Comparison of ENCODE assay signal across 8 mouse cellular contexts in the genomic region with DNA sequence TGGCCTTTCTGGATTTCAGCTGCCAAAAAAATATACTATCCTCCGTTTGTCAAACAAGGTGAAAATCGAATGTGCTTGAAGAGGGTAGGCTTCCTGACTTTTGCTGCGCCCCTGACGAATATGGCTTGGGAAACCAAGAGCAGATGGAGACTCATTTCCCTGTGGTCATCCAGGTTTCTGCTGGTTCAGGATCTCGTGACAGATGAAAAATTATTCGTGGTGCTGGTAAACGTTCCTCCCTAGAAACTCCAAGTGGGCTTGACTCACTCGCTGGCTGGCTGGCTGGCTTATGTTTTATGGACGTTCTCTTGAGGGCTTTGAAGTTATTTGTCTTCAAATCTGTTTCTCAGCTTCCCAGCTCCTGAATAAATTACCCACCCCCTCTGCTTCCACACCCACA. TPM values are rescaled to one million over a fixed set of nuclear protein-coding genes. Genes with fewer than 3 reads are reported as not detected.
DNase-seq lines count a peak whose midpoint lies in the region; ATAC-seq and TF ChIP-seq lines count a peak whose summit lies in the region.

No protein-coding gene starts in this region.

- no peaks in the 10 kb centered on the region for H3K36me3 ChIP-seq in forebrain, embryonic 13.5 days (ENCODE audit: poor library complexity, severe bottlenecking)
- H3K36me3 ChIP-seq in forebrain, embryonic 12.5 days (replicated peaks): no peaks in the 10 kb centered on the region
- H3K36me3 ChIP-seq in lung, embryonic 14.5 days (ENCODE audit: insufficient read depth): no peaks in the 10 kb centered on the region
- no peaks in the 10 kb centered on the region for H3K36me3 ChIP-seq in intestine, embryonic 16.5 days (ENCODE audit: control insufficient read depth, insufficient read depth, low read length)
- no peaks in the 10 kb centered on the region for H3K36me3 ChIP-seq in neural tube, embryonic 15.5 days

- no peak for DNase-seq in lung, embryonic 14.5 days
- DNase-seq in lung, postnatal 14 days: no peak
- no peak for DNase-seq in urinary bladder, postnatal 36 days (ENCODE audit: low spot score in 2 of 2)
- DNase-seq in embryo, embryonic 10.5 days (ENCODE audit: low spot score): no peak

- H3K4me1 ChIP-seq in forebrain, embryonic 13.5 days: peaks cover 11% of the 10 kb centered on the region
- peaks cover 19% of the 10 kb centered on the region for H3K4me1 ChIP-seq in forebrain, embryonic 12.5 days
- peaks cover 18% of the 10 kb centered on the region for H3K4me1 ChIP-seq in lung, embryonic 14.5 days (ENCODE audit: insufficient read depth)
- H3K4me1 ChIP-seq in intestine, embryonic 16.5 days (ENCODE audit: control insufficient read depth, insufficient read depth, low read length): peaks cover 36% of the 10 kb centered on the region
- peaks cover 24% of the 10 kb centered on the region for H3K4me1 ChIP-seq in neural tube, embryonic 15.5 days

- no peaks in the 10 kb centered on the region for H3K9me3 ChIP-seq in forebrain, embryonic 13.5 days (replicated peaks)
- H3K9me3 ChIP-seq in forebrain, embryonic 12.5 days: no peaks in the 10 kb centered on the region
- no peaks in the 10 kb centered on the region for H3K9me3 ChIP-seq in lung, embryonic 14.5 days (ENCODE audit: low read depth, low read length)
- no peaks in the 10 kb centered on the region for H3K9me3 ChIP-seq in intestine, embryonic 16.5 days (ENCODE audit: control insufficient read depth, low read length)
- H3K9me3 ChIP-seq in neural tube, embryonic 15.5 days (replicated peaks): no peaks in the 10 kb centered on the region

- no peak for TF ChIP-seq CTCF in lung, embryonic 14.5 days (IDR thresholded peaks at IDR 0.05; ENCODE audit: low read depth)

- H3K4me2 ChIP-seq in forebrain, embryonic 13.5 days: peak overlapping the region; percentile 72; the same call in 1 of the 2 replicates
- no peak overlapping the region; the same call in 1 of the 2 replicates for H3K4me2 ChIP-seq in forebrain, embryonic 12.5 days
- H3K4me2 ChIP-seq in lung, embryonic 14.5 days: peak overlapping the region; percentile 76
- peak overlapping the region; percentile 82 for H3K4me2 ChIP-seq in intestine, embryonic 16.5 days (ENCODE audit: low read depth, low read length)
- peak overlapping the region; percentile 91 for H3K4me2 ChIP-seq in neural tube, embryonic 15.5 days

- no peak overlapping the region for H3K4me3 ChIP-seq in forebrain, embryonic 13.5 days
- no peak overlapping the region for H3K4me3 ChIP-seq in forebrain, embryonic 12.5 days (replicated peaks)
- H3K4me3 ChIP-seq in lung, embryonic 14.5 days (ENCODE audit: low read depth, low read length): peak overlapping the region; percentile 42; the same call in 1 of the 2 replicates
- H3K4me3 ChIP-seq in intestine, embryonic 16.5 days (ENCODE audit: low read length): peak overlapping the region; percentile 58
- peak overlapping the region; percentile 45; the same call in 1 of the 2 replicates for H3K4me3 ChIP-seq in neural tube, embryonic 15.5 days (replicated peaks)

- H3K9ac ChIP-seq in forebrain, embryonic 13.5 days: no peak overlapping the region
- no peak overlapping the region for H3K9ac ChIP-seq in forebrain, embryonic 12.5 days
- no peak overlapping the region for H3K9ac ChIP-seq in lung, embryonic 14.5 days
- 0 out of 2 replicates have a peak overlapping the region, but pooled peaks have one; percentile 69 for H3K9ac ChIP-seq in intestine, embryonic 16.5 days (ENCODE audit: low read depth, low read length)
- H3K9ac ChIP-seq in neural tube, embryonic 15.5 days (replicated peaks): no peak overlapping the region

- WGBS in forebrain, embryonic 13.5 days: 60% methylated on average over 9 of the region's 9 CpGs
- WGBS in forebrain, embryonic 12.5 days: 63% methylated on average over 9 of the region's 9 CpGs
- WGBS in lung, embryonic 14.5 days: 27% methylated on average over 9 of the region's 9 CpGs
- WGBS in intestine, embryonic 16.5 days: 28% methylated on average over 9 of the region's 9 CpGs
- 42% methylated on average over 9 of the region's 9 CpGs for WGBS in neural tube, embryonic 15.5 days

- no peak overlapping the region for H3K27ac ChIP-seq in forebrain, embryonic 13.5 days
- H3K27ac ChIP-seq in forebrain, embryonic 12.5 days: no peak overlapping the region
- no peak overlapping the region for H3K27ac ChIP-seq in lung, embryonic 14.5 days (ENCODE audit: low read depth)
- H3K27ac ChIP-seq in intestine, embryonic 16.5 days (ENCODE audit: low read length): no peak overlapping the region
- H3K27ac ChIP-seq in neural tube, embryonic 15.5 days (replicated peaks): no peak overlapping the region

- ATAC-seq in forebrain, embryonic 13.5 days: no peak
- ATAC-seq in forebrain, embryonic 12.5 days (ENCODE audit: low FRiP score): no peak
- ATAC-seq in lung, embryonic 14.5 days (ENCODE audit: insufficient read depth): no peak
- ATAC-seq in intestine, embryonic 16.5 days: no peak
- ATAC-seq in neural tube, embryonic 15.5 days (ENCODE audit: low FRiP score): no peak

- H3K27me3 ChIP-seq in forebrain, embryonic 13.5 days: peaks cover 70% of the 10 kb centered on the region
- peaks cover 83% of the 10 kb centered on the region for H3K27me3 ChIP-seq in forebrain, embryonic 12.5 days
- peaks cover 26% of the 10 kb centered on the region for H3K27me3 ChIP-seq in lung, embryonic 14.5 days (ENCODE audit: insufficient read depth, low read length)
- H3K27me3 ChIP-seq in intestine, embryonic 16.5 days (replicated peaks; ENCODE audit: control insufficient read depth, insufficient read depth, low read length): no peaks in the 10 kb centered on the region; the same call in 1 of the 2 replicates
- peaks cover 43% of the 10 kb centered on the region for H3K27me3 ChIP-seq in neural tube, embryonic 15.5 days (replicated peaks)

RNA-seq across cellular contexts. Expression of a gene that starts 47.6 kb away (rescaled TPM):
- not detected in 2 replicates for polyA plus RNA-seq in forebrain, embryonic 13.5 days (2015; fragmentation: Nextera tagmentation; extraction: Ambion mirVana)
- polyA plus RNA-seq in forebrain, embryonic 12.5 days (2016; fragmentation: Nextera tagmentation; extraction: Ambion mirVana): not detected in 2 replicates
- 0.08 TPM in 1 of 2 replicates, not detected in the other for polyA plus RNA-seq in lung, embryonic 14.5 days (2014; fragmentation: Nextera tagmentation; extraction: Ambion mirVana)
- 0.07 and 0.10 TPM in 2 replicates for polyA plus RNA-seq in intestine, embryonic 16.5 days (2015; fragmentation: Nextera tagmentation; extraction: Ambion mirVana)
- not detected in 2 replicates for polyA plus RNA-seq in neural tube, embryonic 15.5 days (2015; fragmentation: Nextera tagmentation; extraction: Ambion mirVana)

Comparison
In these comparisons a context has a peak if more than half of its experiments do, and no peak if none do; other contexts are left out.
1. H3K4me3 ChIP-seq: peak in lung, embryonic 14.5 days (single experiment), intestine, embryonic 16.5 days (single experiment) and neural tube, embryonic 15.5 days (single experiment); none in forebrain, embryonic 13.5 days (single experiment) and forebrain, embryonic 12.5 days (single experiment).